Mouse (Mus musculus): ENCODE data around the gene Syvn1.

- TF ChIP-seq MAFK (IDR thresholded peaks at IDR 0.05; ENCODE audit: insufficient read depth, low read depth, low read length), result no peak
- TF ChIP-seq HCFC1 (IDR thresholded peaks at IDR 0.05; ENCODE audit: borderline replicate concordance, insufficient read depth, low read length), result no peak
Measured at GRCm38 (mm10) chr19:6052516-6052915, 6.1 kb downstream of the Syvn1 start.

Measured in ES-E14 (cell line).